ENCODE assay signal across 38 mouse cellular contexts in genomic region chr17:46285407-46285806, GRCm38 (mm10). TPM values are rescaled to one million over a fixed set of nuclear protein-coding genes. Genes with fewer than 3 reads are reported as not detected.
"Had no signal": no experiment of that assay in that cellular context is flagged by ENCODE, and none has a peak within 500 bp of the region (broad histone marks: within the 10 kb centered on the region; RNA-seq: fewer than 3 reads in every experiment).

No protein-coding gene starts in this region.

- H3K4me3 ChIP-seq: heart, embryonic 10.5 days; heart, embryonic 12.5 days; heart, embryonic 13.5 days; heart, embryonic 15.5 days; hindbrain, embryonic 10.5 days; hindbrain, embryonic 12.5 days; hindbrain, embryonic 13.5 days; hindbrain, embryonic 15.5 days; intestine, embryonic 15.5 days; kidney, embryonic 15.5 days; layer of hippocampus, adult 2 months; left cerebral cortex, adult 2 months had no signal

- H3K4me2 ChIP-seq: heart, embryonic 11.5 days; heart, embryonic 12.5 days; heart, embryonic 13.5 days; heart, embryonic 15.5 days; hindbrain, embryonic 12.5 days; hindbrain, embryonic 13.5 days; hindbrain, embryonic 14.5 days; hindbrain, embryonic 15.5 days; intestine, embryonic 15.5 days; kidney, embryonic 15.5 days had no signal

- H3K36me3 ChIP-seq: heart, embryonic 15.5 days; hindbrain, embryonic 12.5 days; hindbrain, embryonic 13.5 days; hindbrain, embryonic 15.5 days; intestine, embryonic 15.5 days had no signal

- DNase-seq: heart, postnatal 10 days; heart, postnatal 14 days; heart, postnatal 36 days; heart, postnatal 4 days; kidney, adult 11 months; kidney, adult 18-20 months; kidney, adult 2 months; kidney, adult 8-10 months; kidney, adult 9 months; kidney, postnatal 10 days; kidney, postnatal 14 days; kidney, postnatal 25 days; kidney, postnatal 36 days; kidney, postnatal 4 days; layer of hippocampus, adult 9-11 months; layer of hippocampus, postnatal 36 days had no signal

- ATAC-seq: hindbrain, embryonic 16.5 days; hindbrain, postnatal 0 days; inflammation-experienced regulatory T-cells, adult 6 months; intestine, embryonic 15.5 days; intestine, embryonic 16.5 days; intestine, postnatal 0 days had no signal

- H3K9ac ChIP-seq: heart, embryonic 12.5 days; heart, embryonic 13.5 days; heart, embryonic 15.5 days; hindbrain, embryonic 12.5 days; hindbrain, embryonic 13.5 days; hindbrain, embryonic 14.5 days; hindbrain, embryonic 15.5 days; intestine, embryonic 15.5 days; kidney, embryonic 15.5 days had no signal

- H3K27ac ChIP-seq: heart, embryonic 10.5 days; heart, embryonic 13.5 days; heart, embryonic 15.5 days; hindbrain, embryonic 10.5 days; hindbrain, embryonic 12.5 days; hindbrain, embryonic 13.5 days; hindbrain, embryonic 14.5 days; hindbrain, embryonic 15.5 days; hindbrain, postnatal 0 days; intestine, embryonic 15.5 days; kidney, embryonic 15.5 days; kidney, postnatal 0 days; layer of hippocampus, adult 2 months; left cerebral cortex, adult 2 months had no signal

- H3K9me3 ChIP-seq: heart, embryonic 10.5 days; heart, embryonic 12.5 days; heart, embryonic 13.5 days; heart, embryonic 15.5 days; hindbrain, embryonic 10.5 days; hindbrain, embryonic 12.5 days; hindbrain, embryonic 13.5 days; hindbrain, embryonic 15.5 days; intestine, embryonic 15.5 days; kidney, embryonic 15.5 days had no signal

- H3K27me3 ChIP-seq: heart, embryonic 12.5 days; heart, embryonic 15.5 days; hindbrain, embryonic 12.5 days; hindbrain, embryonic 15.5 days; intestine, embryonic 15.5 days; kidney, embryonic 15.5 days had no signal

RNA-seq across cellular contexts. Expression of gene Dlk2, which starts 11.8 kb away (rescaled TPM):
- total RNA-seq: hematopoietic stem cell, adult 5-6 weeks had no signal
- polyA plus RNA-seq: inflammation-experienced regulatory T-cells, adult 6 months; kidney, embryonic 14.5 days had no signal

RNA-seq across cellular contexts. Expression of gene Lrrc73, which starts 32.1 kb away (rescaled TPM):
- total RNA-seq: hematopoietic stem cell, adult 5-6 weeks had no signal
